Mouse (Mus musculus): ENCODE measurements around the gene Mthfd1. TPM values are rescaled to one million over a fixed set of nuclear protein-coding genes. Genes with fewer than 3 reads are reported as not detected.

Mthfd1 gene
- total RNA-seq (2023): 10 to 100 TPM in 1 of 2 experiments, 1 to 10 TPM in 1; 9.9 to 13.7 TPM

DNA sequence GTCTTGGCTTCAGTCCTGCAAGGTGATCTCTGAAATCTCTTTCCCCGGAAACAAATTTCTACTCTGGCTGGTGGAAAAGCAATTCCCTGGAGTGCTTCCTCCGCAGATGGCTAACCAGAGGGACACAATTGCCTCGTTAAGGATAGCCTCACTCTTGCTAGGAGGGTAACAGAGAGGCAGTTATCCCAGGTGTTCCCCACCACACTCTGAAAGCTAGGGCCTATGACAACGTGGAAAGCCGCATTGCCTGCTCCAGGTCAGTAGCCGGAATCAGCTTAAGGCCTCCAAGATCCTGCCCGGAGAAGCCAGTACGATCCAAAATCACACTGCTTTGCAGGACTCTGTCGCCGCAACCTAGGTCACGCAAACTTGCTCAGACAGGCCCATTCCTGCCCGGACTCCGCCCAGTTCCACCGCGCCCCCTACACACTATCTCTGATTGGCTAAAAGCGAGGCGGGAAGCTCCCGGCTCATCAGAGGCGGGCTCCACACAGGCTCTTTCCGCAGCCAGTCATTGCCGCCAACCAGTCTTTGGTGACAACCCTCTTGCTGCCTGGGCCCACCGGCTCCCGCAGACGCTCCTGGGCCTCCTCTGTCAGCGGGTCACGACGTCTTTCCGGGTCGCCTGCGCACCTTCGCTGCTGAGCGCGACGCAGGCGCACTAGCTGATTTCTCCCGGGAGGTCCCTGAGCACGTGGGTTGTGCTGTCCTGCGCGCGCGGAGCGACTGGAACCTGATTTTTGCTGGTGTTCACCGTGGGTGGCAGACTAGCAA, at the start of gene Mthfd1:
Gene Mthfd1 (plus strand): TSS at position 574 of the 774 bp plus-strand sequence.

DNA sequence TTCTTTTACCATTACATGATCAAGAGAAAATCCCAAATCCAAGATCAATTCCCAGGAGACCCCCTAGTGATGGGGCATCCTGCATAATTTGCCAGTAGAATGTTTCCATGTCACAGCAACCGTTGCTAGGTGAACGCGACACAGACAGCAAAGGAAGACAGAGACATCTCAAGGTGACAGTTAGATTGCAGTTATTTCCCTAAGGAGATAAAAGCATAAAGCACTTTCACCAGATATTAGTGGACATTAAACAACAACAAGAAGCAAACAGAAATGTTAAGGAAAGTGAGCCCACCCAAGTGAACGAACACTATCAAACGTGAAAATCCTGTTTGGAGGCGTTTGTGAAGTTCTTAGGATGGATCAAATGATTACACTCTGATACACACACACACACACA, 8.5 kb upstream of the Mthfd1 start, which contains the start of gene Tex21:
Gene Tex21 (minus strand): TSS at position 101 of the 400 bp plus-strand sequence.

DNA sequence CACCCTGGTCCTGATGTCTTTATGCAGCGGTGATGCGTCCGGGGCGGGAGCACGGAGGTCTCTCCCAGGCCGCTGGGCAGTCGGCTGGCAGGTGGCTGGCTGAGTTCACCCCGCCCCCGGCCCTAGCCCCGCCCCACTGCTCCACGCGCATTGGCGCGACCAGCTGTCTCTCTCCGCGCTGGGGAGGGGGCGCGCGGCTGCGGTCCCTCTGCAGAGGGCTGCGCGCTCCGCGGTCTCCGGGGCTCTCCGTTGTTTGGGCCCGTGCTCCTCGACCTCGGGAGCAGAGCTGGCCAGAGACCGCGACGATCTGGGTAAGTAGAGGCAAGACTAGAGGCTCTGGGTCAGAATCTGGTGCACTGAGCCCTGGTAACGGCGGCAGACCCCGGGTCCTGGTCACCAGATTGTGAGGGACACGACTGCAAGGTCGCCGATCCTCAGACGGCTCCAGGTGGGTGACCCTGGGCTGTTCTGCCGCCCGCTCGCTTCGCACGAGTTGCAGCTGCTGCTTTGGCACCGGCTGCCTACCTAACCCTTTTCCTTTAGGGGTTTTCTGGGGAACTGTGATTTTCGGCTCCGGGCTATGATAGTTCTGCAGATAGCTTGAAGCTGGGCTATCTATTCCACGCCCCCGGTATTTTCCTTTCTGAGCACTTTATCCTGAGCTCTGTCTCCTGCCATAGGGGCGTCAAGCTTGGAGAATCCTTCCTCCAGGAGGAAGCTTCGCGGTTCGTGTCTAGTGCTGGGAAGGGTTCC, 69.8 kb downstream of the Mthfd1 start, which contains the start of gene Akap5:
Gene Akap5 (plus strand): TSS at position 213 of the 753 bp plus-strand sequence.

Other genes starting within 250 kb of the Mthfd1 start
- gene Esr2, start 78.0 kb upstream of the Mthfd1 start, total RNA-seq (2023): not detected
- not detected for gene Tex21, start 8.6 kb upstream of the Mthfd1 start, total RNA-seq (2023)
- under 1 TPM; 0.24 to 0.33 TPM for gene Akap5, start 69.6 kb downstream of the Mthfd1 start, total RNA-seq (2023)
- 10 to 100 TPM in 1 of 2 experiments, 1 to 10 TPM in 1; 9.5 to 12.8 TPM for gene Zbtb25, start 114.3 kb downstream of the Mthfd1 start, total RNA-seq (2023)
- 10 to 100 TPM; 10.2 to 11.0 TPM for gene Zbtb1, start 115.0 kb downstream of the Mthfd1 start, total RNA-seq (2023)
- 1 to 10 TPM; 7.3 to 9.1 TPM for gene Hspa2, start 148.9 kb downstream of the Mthfd1 start, total RNA-seq (2023)
- gene Ppp1r36, start 162.2 kb downstream of the Mthfd1 start, total RNA-seq (2023): not detected

Data from monocyte, adult 59 days (primary cell).